Mouse (Mus musculus) stomach, postnatal 0 days (tissue): Measurements from ENCODE around the gene Tspan14. TPM values are rescaled to one million over a fixed set of nuclear protein-coding genes. Genes with fewer than 3 reads are reported as not detected.
A peak's percentile ranks its signal among the peaks of the same experiment; 100 is the strongest.

Source experiments
- ATAC-seq: fragments of 200-750 bp; cut with Nextera tagmentation; 2 replicates; pipeline ENCODE4 v1.8.0; 2017; ENCODE audit not compliant: low FRiP score, low TSS enrichment
- DNase-seq: peaks from one replicate; pipeline ENCODE4 v3.0.0-alpha.2; 2016; ENCODE audit warnings: low spot score
- H3K27ac ChIP-seq: fragments of 300-500 bp; sonication (generic); replicated peaks from 2 replicates; pipeline ENCODE4 v1.5.1; 2014; ENCODE audit warnings: mild to moderate bottlenecking, control low read depth
- H3K27me3 ChIP-seq: fragments of 300-500 bp; sonication (generic); 2 replicates; pipeline ENCODE4 v1.6.1; 2014; ENCODE audit warnings: low read length; ENCODE audit not compliant: control insufficient read depth, insufficient read depth
- H3K36me3 ChIP-seq: fragments of 300-500 bp; sonication (generic); 2 replicates; pipeline ENCODE4 v1.6.1; 2014; ENCODE audit warnings: low read length, mixed read lengths; ENCODE audit not compliant: control insufficient read depth, insufficient read depth
- H3K4me1 ChIP-seq: fragments of 300-500 bp; sonication (generic); replicated peaks from 2 replicates; pipeline ENCODE4 v1.6.1; 2014; ENCODE audit warnings: antibody characterized with exemption; ENCODE audit not compliant: control insufficient read depth, insufficient read depth
- H3K4me2 ChIP-seq: fragments of 300-500 bp; sonication (generic); replicated peaks from 2 replicates; pipeline ENCODE4 v1.6.1; 2014; ENCODE audit warnings: low read depth, mild to moderate bottlenecking, control low read depth, moderate library complexity
- H3K4me3 ChIP-seq: fragments of 300-500 bp; sonication (generic); 2 replicates; pipeline ENCODE4 v1.5.1; 2014; ENCODE audit warnings: low read depth, low read length, control low read depth
- H3K9ac ChIP-seq: fragments of 300-500 bp; sonication (generic); 2 replicates; pipeline ENCODE4 v1.6.1; 2014; ENCODE audit warnings: mild to moderate bottlenecking, low read length, control low read depth, mixed read lengths
- H3K9me3 ChIP-seq: fragments of 300-500 bp; sonication (generic); 2 replicates; pipeline ENCODE4 v1.6.1; 2016; ENCODE audit warnings: low read length; ENCODE audit not compliant: control insufficient read depth
- CTCF ChIP-seq: IDR thresholded peaks from 2 replicates; pipeline ENCODE4 v1.5.1; 2016; ENCODE audit warnings: antibody characterized with exemption, low read depth, mild to moderate bottlenecking, moderate library complexity
- EP300 ChIP-seq: optimal IDR thresholded peaks from 2 replicates; pipeline ENCODE3; 2016; ENCODE audit warnings: antibody characterized with exemption
- WGBS: fragments of 180-500 bp; shearing (Covaris S2); extraction: QIAGEN DNeasy Blood & Tissue Kit; methylation state at CpG from one replicate; pipeline ENCODE4 v1.1.7; 2014; 5-methylcytosine and 5-hydroxymethylcytosine counted together
- polyA plus RNA-seq: library from polyadenylated mRNA; unstranded; fragments of >200 nt; fragmentation: Nextera tagmentation; extraction: Ambion mirVana; gene quantifications from 2 replicates; pipeline ENCODE4 v1.2.1, GENCODE M21; 2015

Gene Tspan14
- polyA plus RNA-seq, 1 experiment from 2014 or later: 38.8 TPM

DNA sequence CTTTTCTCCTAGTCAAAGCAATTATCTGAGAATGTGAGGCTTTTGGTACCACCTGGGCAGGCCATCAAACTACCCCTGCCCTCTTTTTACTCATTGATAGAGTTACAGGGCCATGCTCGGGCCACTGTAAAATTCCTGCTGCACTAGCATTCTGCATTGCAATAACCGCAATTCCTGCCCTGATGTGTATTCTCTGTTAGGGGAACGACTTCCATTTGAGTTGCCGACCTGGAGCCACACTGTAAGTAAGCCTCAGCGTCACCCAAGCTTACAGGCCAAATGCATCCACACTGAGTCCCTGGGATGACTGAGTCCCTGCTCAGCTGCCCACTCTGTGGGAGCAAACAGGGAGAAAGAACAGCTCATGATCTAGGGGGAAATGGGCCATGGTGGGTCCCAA is 35.0 kb upstream of the Tspan14 start:
- Histone ChIP-seq H3K9ac (no peak overlapping the region), H3K4me3 (no peak overlapping the region), H3K4me2 (no peak overlapping the region), H3K27ac (no peak overlapping the region), H3K27me3 (no peaks in the 10 kb centered on the region), H3K4me1 (peaks cover 2% of the 10 kb centered on the region; the same call in 1 of the 2 replicates), H3K9me3 (no peaks in the 10 kb centered on the region), H3K36me3 (peaks cover 6% of the 10 kb centered on the region; the same call in 1 of the 2 replicates)
- WGBS: 90% methylated on average over 5 of the region's 5 CpGs
- DNase-seq (no peak), ATAC-seq (no peak)
- TF ChIP-seq CTCF (no peak), EP300 (no peak)

DNA sequence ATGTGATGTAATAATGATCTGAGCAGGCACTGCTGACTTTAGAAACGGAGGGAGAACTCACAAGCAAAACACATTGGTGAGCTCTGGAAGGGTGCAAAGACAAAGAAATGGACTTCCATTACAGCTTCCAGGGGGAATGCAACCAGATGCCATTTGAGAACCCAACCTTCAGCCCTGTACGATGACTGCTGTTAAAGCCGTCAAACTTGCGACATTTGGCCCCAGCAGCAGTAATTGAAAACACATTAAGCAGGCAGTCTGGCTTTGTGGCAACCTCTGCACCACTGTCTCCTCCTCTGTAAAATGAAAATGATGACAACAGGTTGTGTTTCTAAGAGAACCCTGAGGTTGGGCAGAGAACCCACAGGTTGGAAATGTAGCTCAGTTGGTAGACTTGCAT is 34.2 kb upstream of the Tspan14 start:
- Histone ChIP-seq H3K9ac (no peak overlapping the region), H3K4me3 (no peak overlapping the region), H3K27me3 (no peaks in the 10 kb centered on the region), H3K4me2 (no peak overlapping the region), H3K4me1 (0 out of 2 replicates have a peak, but pooled peaks cover 2% of the 10 kb centered on the region), H3K9me3 (no peaks in the 10 kb centered on the region), H3K36me3 (peaks cover 6% of the 10 kb centered on the region; the same call in 1 of the 2 replicates), H3K27ac (no peak overlapping the region)
- no peak for TF ChIP-seq EP300
- ATAC-seq (no peak), DNase-seq (no peak)
- 80% methylated on average over 4 of the region's 4 CpGs for WGBS

DNA sequence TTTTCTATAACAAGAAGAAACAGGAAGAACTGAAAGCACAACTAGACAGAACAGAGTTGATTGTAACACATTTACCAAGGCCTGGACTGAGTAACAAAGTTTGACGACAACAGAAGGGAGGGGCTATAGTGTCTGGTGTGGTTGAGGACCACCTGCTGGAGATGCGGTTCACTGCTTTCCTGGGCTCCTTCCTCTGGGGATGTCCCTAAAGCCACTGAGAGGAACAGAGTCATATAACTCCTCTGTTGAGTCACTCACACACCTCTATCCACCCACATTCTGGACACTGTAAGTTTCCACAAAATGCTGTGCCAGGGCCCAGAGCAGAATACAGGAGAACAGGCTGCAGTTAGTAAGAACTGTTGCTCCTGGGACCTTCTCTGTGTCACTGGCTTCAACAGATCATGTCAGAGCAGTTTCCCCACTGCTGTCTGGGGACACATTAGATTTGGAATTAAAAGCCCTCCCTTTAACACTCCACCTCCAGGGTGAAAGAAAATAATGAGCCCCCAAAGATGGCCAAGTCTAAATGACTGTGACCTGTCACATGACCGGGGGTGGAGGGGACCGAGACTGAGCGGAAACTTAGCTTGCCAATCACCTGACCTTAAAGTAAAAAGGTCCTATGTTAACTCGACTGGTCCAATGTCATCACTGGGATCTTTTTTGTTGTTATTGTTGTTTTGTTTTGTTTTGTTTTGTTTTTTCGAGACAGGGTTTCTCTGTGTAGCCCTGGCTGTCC is 33.5 kb upstream of the Tspan14 start:
- WGBS: 88% methylated on average over 7 of the region's 7 CpGs
- TF ChIP-seq EP300 (no peak), CTCF (no peak)
- ATAC-seq (no peak), DNase-seq (no peak)
- Histone ChIP-seq H3K27ac (no peak overlapping the region), H3K9ac (no peak overlapping the region), H3K4me1 (0 out of 2 replicates have a peak, but pooled peaks cover 2% of the 10 kb centered on the region), H3K36me3 (peaks cover 6% of the 10 kb centered on the region; the same call in 1 of the 2 replicates), H3K9me3 (no peaks in the 10 kb centered on the region), H3K4me3 (no peak overlapping the region), H3K4me2 (no peak overlapping the region), H3K27me3 (no peaks in the 10 kb centered on the region)

DNA sequence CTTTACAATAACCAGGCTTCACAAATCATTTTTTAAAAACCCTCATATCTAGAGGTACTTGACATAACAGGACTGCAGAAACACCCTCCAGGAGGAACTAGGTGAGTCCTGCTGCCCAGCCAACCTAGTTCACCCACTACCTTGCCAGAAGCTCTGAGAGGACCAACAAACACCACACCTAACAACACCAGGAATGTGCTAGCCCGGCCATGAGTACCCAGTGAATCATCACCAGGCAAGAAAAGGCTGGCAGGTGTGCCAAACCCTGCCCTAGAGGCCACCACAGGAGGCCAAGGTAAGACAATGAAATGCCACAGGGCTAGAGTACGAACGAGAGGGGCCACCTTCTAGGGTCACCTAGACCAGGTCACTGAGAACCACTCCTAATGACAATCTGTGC is 29.6 kb upstream of the Tspan14 start:
- ATAC-seq (peak; percentile 81), DNase-seq (peak; percentile 51)
- Histone ChIP-seq H3K4me2 (no peak overlapping the region), H3K4me3 (no peak overlapping the region), H3K36me3 (peaks cover 6% of the 10 kb centered on the region; the same call in 1 of the 2 replicates), H3K27me3 (no peaks in the 10 kb centered on the region), H3K27ac (no peak overlapping the region), H3K9me3 (no peaks in the 10 kb centered on the region), H3K4me1 (no peaks in the 10 kb centered on the region), H3K9ac (no peak overlapping the region)
- 57% methylated on average over 3 of the region's 3 CpGs for WGBS
- TF ChIP-seq EP300: no peak
- TF ChIP-seq CTCF: no peak

DNA sequence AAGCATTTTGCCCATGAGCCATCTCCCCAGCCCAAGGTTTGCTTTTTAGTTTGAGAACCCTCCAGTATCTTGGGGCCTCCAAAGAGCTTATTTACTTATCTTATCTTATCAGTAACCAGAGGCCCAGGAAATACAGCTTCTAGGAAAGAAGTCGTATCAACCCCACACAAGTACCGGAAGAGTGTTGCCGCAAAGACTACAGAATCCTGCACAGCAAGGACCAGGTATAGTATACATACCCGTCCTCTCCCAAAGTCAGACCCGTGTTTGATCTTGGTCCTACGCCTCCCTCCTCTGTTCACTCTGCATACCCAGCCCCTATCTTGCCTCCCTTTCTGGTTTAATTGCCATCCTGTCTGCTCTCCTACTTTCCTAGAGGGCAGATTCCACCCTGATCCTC is 25.9 kb upstream of the Tspan14 start:
- 0 out of 2 replicates have a peak, but pooled peaks cover 3% of the 10 kb centered on the region for H3K36me3 ChIP-seq
- ATAC-seq (peak; percentile 50; the same call in 1 of the 2 replicates), DNase-seq (no peak)
- no peak overlapping the region for H3K9ac ChIP-seq
- no peaks in the 10 kb centered on the region for H3K27me3 ChIP-seq
- no peak for TF ChIP-seq EP300
- no peak for TF ChIP-seq CTCF
- no peak overlapping the region for H3K4me2 ChIP-seq
- no peaks in the 10 kb centered on the region for H3K9me3 ChIP-seq
- no peak overlapping the region for H3K4me3 ChIP-seq
- no peaks in the 10 kb centered on the region for H3K4me1 ChIP-seq
- no peak overlapping the region for H3K27ac ChIP-seq
- WGBS: 62% methylated on average over 6 of the region's 6 CpGs

DNA sequence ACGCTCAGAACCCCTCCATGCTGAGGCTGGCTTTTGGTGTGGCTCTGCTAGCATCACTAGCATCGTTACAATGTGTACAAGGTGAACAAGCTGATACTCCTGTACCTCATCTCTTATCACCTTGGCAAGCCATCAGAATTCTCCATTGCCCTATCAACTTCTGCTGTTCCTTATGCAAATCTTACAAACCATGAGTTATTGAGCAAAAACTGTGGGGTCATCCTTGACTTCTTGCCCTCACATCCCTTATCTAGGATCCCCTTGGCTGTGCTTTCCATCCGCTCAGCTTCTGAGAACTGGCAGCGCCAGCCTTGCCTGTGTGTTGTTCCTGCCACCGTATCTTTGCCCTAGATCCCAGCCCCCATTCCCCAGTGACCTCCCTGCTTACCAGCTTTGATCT is 22.2 kb upstream of the Tspan14 start:
- no peak overlapping the region for H3K9ac ChIP-seq
- TF ChIP-seq EP300: no peak
- TF ChIP-seq CTCF: no peak
- H3K4me1 ChIP-seq: no peaks in the 10 kb centered on the region
- H3K4me2 ChIP-seq: no peak overlapping the region
- DNase-seq (no peak), ATAC-seq (no peak)
- H3K27me3 ChIP-seq: no peaks in the 10 kb centered on the region
- 77% methylated on average over 5 of the region's 5 CpGs for WGBS
- no peak overlapping the region for H3K27ac ChIP-seq
- H3K36me3 ChIP-seq: no peaks in the 10 kb centered on the region
- H3K9me3 ChIP-seq: no peaks in the 10 kb centered on the region
- no peak overlapping the region for H3K4me3 ChIP-seq
